Mouse (Mus musculus) neural tube, embryonic 11.5 days (tissue): ENCODE data around the gene Homer2. TPM values are rescaled to one million over a fixed set of nuclear protein-coding genes. Genes with fewer than 3 reads are reported as not detected.

Experiments
- ATAC-seq: fragments of 200-750 bp; cut with Nextera tagmentation; 2 replicates; pipeline ENCODE4 v1.8.0; 2017; ENCODE audit warnings: moderate number of reproducible peaks, mild to moderate bottlenecking, moderate TSS enrichment, moderate library complexity; ENCODE audit not compliant: insufficient read depth, low FRiP score, low TSS enrichment
- DNase-seq: peaks from one replicate; pipeline ENCODE4 v3.0.0-alpha.2; 2015; ENCODE audit warnings: low spot score
- H3K27ac ChIP-seq: fragments of 300-500 bp; sonication (generic); 2 replicates; pipeline ENCODE4 v1.5.1; 2014; ENCODE audit warnings: low read depth, mild to moderate bottlenecking, low read length
- H3K27me3 ChIP-seq: fragments of 300-500 bp; sonication (generic); 2 replicates; pipeline ENCODE4 v1.6.1; 2014; ENCODE audit warnings: mild to moderate bottlenecking, low read length, mixed read lengths; ENCODE audit not compliant: control insufficient read depth, insufficient read depth
- H3K36me3 ChIP-seq: fragments of 300-500 bp; sonication (generic); 2 replicates; pipeline ENCODE4 v1.6.1; 2014; ENCODE audit warnings: mild to moderate bottlenecking, low read length, moderate library complexity, mixed read lengths; ENCODE audit not compliant: control insufficient read depth, insufficient read depth
- H3K4me1 ChIP-seq: fragments of 300-500 bp; sonication (generic); 2 replicates; pipeline ENCODE4 v1.6.1; 2014; ENCODE audit warnings: low read length, mixed read lengths; ENCODE audit not compliant: control insufficient read depth, insufficient read depth
- H3K4me2 ChIP-seq: fragments of 300-500 bp; sonication (generic); 2 replicates; pipeline ENCODE4 v1.6.1; 2014; ENCODE audit warnings: low read depth, mild to moderate bottlenecking, moderate library complexity
- H3K4me3 ChIP-seq: fragments of 300-500 bp; sonication (generic); 2 replicates; pipeline ENCODE4 v1.5.1; 2014; ENCODE audit warnings: low read depth, low read length
- H3K9ac ChIP-seq: fragments of 300-500 bp; sonication (generic); 2 replicates; pipeline ENCODE4 v1.6.1; 2014; ENCODE audit warnings: mild to moderate bottlenecking, low read length
- H3K9me3 ChIP-seq: fragments of 300-500 bp; sonication (generic); 2 replicates; pipeline ENCODE4 v1.6.1; 2016; ENCODE audit warnings: low read length; ENCODE audit not compliant: control insufficient read depth
- WGBS: fragments of 180-500 bp; shearing (Covaris S2); extraction: QIAGEN DNeasy Blood & Tissue Kit; methylation state at CpG from one replicate; pipeline ENCODE4 v1.1.7; 2014; 5-methylcytosine and 5-hydroxymethylcytosine counted together
- polyA plus RNA-seq: library from polyadenylated mRNA; unstranded; fragments of >200 nt; fragmentation: Nextera tagmentation; extraction: Ambion mirVana; gene quantifications from 2 replicates; pipeline ENCODE4 v1.2.1, GENCODE M21; 2014

Homer2 gene
- polyA plus RNA-seq, 1 experiment from 2014 or later: 18.4 TPM

DNA sequence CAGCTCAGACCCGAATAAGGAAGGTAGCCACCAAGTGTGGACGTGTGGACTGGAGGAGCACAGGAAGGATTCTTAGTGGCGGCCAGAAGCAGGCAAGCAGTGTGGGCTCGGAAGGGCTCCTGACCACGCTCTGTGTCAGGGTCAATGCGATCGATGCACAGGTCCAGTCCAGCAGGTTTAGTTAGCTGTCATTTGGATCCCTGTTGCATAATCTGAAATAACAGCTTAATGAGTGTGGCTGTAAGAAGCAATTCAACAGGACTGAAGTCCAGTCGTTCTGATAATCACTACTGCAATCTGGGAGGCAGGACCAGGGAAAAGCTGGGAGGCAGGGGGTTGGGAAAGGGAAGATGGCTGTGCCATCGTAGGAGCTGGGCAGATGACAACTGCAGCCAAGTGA lies 18.9 kb downstream of the Homer2 start:
- WGBS: 87% methylated on average over 9 of the region's 9 CpGs
- H3K27ac ChIP-seq: no peak overlapping the region
- no peak overlapping the region for H3K4me3 ChIP-seq
- no peak overlapping the region for H3K9ac ChIP-seq
- no peak overlapping the region for H3K4me2 ChIP-seq
- no peaks in the 10 kb centered on the region for H3K36me3 ChIP-seq
- H3K27me3 ChIP-seq: no peaks in the 10 kb centered on the region
- no peaks in the 10 kb centered on the region for H3K9me3 ChIP-seq
- 0 out of 2 replicates have a peak, but pooled peaks cover 3% of the 10 kb centered on the region for H3K4me1 ChIP-seq
- ATAC-seq: no peak
- DNase-seq: no peak

DNA sequence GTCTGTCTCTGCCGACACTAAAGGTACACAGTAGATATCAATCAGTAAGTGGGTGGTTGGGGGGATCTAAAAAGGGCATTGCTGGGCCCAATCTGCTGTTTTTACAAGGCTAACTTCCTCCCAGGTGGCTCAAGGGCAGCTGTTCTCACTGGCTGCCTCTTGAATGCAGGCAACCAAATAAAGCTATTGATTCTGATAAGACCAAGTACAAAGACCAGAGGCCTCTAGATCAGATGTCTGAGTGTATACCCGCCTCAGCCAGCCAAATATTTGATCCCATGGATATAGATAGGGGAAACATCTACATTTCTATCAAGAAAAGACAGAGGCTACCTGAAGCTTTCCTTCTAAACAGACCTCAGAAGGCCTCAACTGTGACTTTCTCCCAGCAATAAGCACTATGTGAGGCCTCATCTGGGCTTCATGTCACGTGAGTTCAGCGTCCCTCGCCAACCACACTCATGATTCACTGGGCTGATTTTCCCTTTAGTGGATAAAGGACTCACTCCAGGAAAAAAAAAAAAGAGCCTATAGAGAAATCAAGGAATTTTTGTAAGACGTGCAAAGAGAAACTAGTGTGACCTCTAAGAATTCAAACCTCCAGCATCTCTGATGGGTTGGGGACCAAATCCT lies 19.5 kb downstream of the Homer2 start:
- no peaks in the 10 kb centered on the region for H3K36me3 ChIP-seq
- DNase-seq: no peak
- H3K27me3 ChIP-seq: no peaks in the 10 kb centered on the region
- H3K4me1 ChIP-seq: 0 out of 2 replicates have a peak, but pooled peaks cover 3% of the 10 kb centered on the region
- H3K4me2 ChIP-seq: no peak overlapping the region
- H3K9me3 ChIP-seq: no peaks in the 10 kb centered on the region
- H3K9ac ChIP-seq: no peak overlapping the region
- WGBS: 87% methylated on average over 6 of the region's 6 CpGs
- no peak for ATAC-seq
- no peak overlapping the region for H3K27ac ChIP-seq
- no peak overlapping the region for H3K4me3 ChIP-seq

DNA sequence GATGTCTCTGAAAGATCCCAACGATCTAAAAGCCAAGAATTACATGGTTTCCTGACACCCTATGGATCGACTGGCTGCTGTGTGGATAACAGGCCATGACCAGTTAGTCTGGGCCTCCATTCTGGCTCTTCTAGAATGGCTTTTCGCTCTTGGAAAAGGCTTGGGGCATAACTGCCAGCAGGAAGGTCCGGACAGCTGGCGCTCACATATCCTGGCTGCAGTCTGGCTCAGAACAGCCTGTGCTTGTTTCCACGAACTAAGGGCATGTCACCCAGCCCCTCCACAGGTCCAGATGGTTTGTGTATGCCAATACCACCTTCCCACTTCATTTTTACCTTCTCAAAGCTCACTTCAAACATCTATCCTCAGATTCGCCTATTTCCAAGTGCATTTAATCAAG lies 22.0 kb downstream of the Homer2 start:
- no peaks in the 10 kb centered on the region for H3K36me3 ChIP-seq
- H3K27me3 ChIP-seq: no peaks in the 10 kb centered on the region
- no peaks in the 10 kb centered on the region for H3K9me3 ChIP-seq
- DNase-seq (no peak), ATAC-seq (no peak)
- no peak overlapping the region for H3K4me2 ChIP-seq
- no peak overlapping the region for H3K4me3 ChIP-seq
- H3K9ac ChIP-seq: no peak overlapping the region
- H3K4me1 ChIP-seq: 0 out of 2 replicates have a peak, but pooled peaks cover 3% of the 10 kb centered on the region
- WGBS: 87% methylated on average over 7 of the region's 7 CpGs
- H3K27ac ChIP-seq: no peak overlapping the region

DNA sequence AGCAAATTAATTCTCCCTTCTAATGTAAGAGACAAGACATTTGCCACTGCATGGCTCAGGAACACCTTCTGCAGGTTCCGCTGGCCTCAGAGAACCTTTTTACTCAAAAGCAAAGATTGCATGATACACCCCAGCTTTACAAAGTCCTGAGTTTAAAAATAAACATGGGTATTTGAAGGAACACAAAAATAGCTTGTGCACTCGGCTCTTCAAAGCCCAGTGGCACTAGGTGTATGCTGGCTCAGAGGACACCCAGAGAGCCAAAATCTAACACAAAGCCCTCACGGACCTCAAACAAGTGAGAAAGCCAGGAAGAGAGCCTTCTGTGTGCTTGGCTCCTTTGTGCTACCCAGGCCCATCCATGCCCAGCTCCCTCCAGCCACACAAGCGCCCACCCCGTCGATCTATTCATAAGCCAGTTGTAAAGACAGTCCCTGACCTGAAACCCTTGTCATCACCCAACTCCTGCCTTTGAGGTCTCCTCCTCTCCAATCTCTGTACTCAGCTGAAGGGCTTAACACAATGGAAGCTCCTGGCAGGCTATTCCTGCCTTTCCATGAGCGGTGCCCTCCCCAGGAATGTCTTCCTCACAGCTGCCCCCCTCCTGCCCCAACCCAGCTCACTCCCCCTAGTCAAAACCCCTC lies 23.4 kb downstream of the Homer2 start:
- ATAC-seq (no peak), DNase-seq (no peak)
- H3K36me3 ChIP-seq: no peaks in the 10 kb centered on the region
- no peak overlapping the region for H3K4me3 ChIP-seq
- H3K4me2 ChIP-seq: no peak overlapping the region
- WGBS: 84% methylated on average over 7 of the region's 7 CpGs
- H3K27ac ChIP-seq: no peak overlapping the region
- H3K9ac ChIP-seq: no peak overlapping the region
- 0 out of 2 replicates have a peak, but pooled peaks cover 3% of the 10 kb centered on the region for H3K4me1 ChIP-seq
- H3K27me3 ChIP-seq: no peaks in the 10 kb centered on the region
- H3K9me3 ChIP-seq: no peaks in the 10 kb centered on the region

DNA sequence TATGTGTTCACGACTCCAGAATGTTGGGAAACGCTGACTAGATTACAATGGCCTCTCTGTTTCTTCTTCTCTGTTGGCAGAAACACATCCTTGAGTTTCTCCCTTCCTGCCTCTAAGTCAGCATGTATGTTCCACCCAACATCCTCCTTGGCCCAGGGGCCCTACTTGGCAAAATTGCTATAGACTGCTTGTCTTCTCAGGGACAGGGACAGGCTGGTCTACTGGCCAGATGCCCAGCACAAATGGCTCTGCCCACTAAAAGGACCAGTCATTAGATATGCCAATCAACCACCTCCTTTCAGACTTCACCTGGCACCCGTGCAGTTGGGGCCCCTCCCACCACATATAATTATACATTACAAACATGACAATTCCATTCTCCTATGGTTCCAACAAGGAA lies 25.9 kb downstream of the Homer2 start:
- H3K4me1 ChIP-seq: 0 out of 2 replicates have a peak, but pooled peaks cover 3% of the 10 kb centered on the region
- H3K9me3 ChIP-seq: no peaks in the 10 kb centered on the region
- H3K4me3 ChIP-seq: no peak overlapping the region
- ATAC-seq (no peak), DNase-seq (no peak)
- no peaks in the 10 kb centered on the region for H3K27me3 ChIP-seq
- H3K4me2 ChIP-seq: no peak overlapping the region
- no peak overlapping the region for H3K27ac ChIP-seq
- H3K36me3 ChIP-seq: no peaks in the 10 kb centered on the region
- 91% methylated on average over 3 of the region's 3 CpGs for WGBS
- no peak overlapping the region for H3K9ac ChIP-seq

DNA sequence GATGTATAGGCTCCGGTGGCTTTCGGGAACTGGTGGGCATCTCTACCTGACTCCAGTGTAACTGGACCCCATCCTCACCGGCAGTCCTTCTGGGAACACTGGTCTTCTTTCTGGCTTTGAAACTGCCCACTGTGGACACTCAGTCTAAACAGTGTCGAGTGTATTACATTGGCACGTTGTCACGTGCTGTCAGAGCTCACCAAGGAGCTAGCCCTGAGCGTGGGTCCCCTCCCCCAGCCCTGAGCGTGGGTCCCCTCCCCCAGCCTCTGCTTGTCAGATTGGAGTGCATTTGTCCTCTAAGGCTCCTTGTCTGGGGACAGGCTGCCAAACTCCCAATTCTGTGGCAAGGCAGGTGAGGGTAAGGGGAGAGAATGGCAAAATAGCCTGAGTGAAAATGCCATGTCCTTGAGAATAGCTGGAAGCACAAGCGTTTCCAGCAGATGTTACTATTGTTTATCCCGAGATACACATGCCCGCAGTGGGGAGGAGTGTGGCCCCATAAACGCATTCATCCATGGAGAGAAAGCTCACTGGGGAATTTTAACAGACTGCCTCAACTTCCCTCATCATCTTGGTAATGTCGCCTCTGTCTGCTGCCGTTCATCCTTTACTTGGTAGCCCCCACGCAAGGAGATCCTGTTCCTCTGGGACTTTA lies 33.8 kb downstream of the Homer2 start:
- H3K9ac ChIP-seq: no peak overlapping the region
- no peak; the same call in 1 of the 2 replicates for ATAC-seq
- H3K4me3 ChIP-seq: no peak overlapping the region
- 0 out of 2 replicates have a peak, but pooled peaks cover 4% of the 10 kb centered on the region for H3K4me1 ChIP-seq
- DNase-seq: no peak
- no peaks in the 10 kb centered on the region for H3K9me3 ChIP-seq
- H3K36me3 ChIP-seq: no peaks in the 10 kb centered on the region
- 59% methylated on average over 15 of the region's 15 CpGs for WGBS
- H3K27me3 ChIP-seq: no peaks in the 10 kb centered on the region
- H3K4me2 ChIP-seq: no peak overlapping the region
- H3K27ac ChIP-seq: no peak overlapping the region

DNA sequence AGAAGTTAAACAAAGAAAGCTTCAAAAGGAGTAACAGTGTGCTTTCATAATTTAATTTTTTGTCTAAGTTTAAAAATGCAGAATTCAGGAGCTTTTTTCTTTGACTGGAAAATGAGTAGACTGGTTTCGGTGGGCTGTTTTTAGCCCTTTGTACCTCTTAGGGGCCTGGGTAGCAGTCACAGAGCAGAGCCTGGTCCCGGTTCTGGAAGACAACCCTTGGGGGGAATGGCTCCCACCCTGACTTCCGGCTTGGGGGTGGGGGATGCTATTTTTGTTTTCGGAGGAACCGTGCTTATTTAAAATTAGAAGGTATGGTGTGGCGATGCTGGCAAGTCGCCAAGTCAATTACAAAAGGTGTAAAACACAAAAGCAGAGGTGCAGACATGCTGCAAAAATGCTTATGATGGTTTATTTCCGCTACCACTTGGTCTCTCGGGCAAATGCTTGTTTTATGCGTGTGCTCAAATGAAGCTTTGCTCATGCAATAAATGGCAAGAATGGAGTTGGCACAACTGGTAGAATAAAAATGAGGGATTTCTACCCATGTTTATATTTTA lies 34.5 kb downstream of the Homer2 start:
- WGBS: 87% methylated on average over 10 of the region's 10 CpGs
- no peak overlapping the region for H3K4me2 ChIP-seq
- 0 out of 2 replicates have a peak, but pooled peaks cover 4% of the 10 kb centered on the region for H3K4me1 ChIP-seq
- H3K27ac ChIP-seq: no peak overlapping the region
- ATAC-seq (no peak), DNase-seq (no peak)
- H3K36me3 ChIP-seq: no peaks in the 10 kb centered on the region
- H3K4me3 ChIP-seq: no peak overlapping the region
- no peaks in the 10 kb centered on the region for H3K9me3 ChIP-seq
- H3K9ac ChIP-seq: no peak overlapping the region
- no peaks in the 10 kb centered on the region for H3K27me3 ChIP-seq

DNA sequence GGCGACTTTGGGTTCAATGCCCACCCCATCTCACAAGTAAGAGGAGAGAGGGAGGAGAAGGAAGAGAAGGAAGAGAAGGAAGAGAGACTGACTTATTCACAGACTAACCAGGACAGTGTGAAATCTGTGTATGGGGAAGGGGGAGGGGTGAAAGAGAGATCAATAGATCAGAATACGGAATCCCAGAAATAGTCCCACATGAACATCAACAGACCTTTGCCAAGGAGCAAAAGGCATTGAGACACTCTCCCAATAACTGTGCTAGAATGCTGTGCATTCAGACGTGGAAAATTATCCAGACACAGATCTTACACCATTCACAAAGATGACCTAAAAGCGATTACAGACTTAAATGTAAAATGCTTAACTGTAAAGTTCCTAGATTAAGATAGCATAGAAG lies 40.2 kb downstream of the Homer2 start:
- no peaks in the 10 kb centered on the region for H3K9me3 ChIP-seq
- H3K4me2 ChIP-seq: no peak overlapping the region
- no peak overlapping the region for H3K27ac ChIP-seq
- no peak for ATAC-seq
- H3K4me3 ChIP-seq: no peak overlapping the region
- 90% methylated on average over 4 of the region's 4 CpGs for WGBS
- DNase-seq: no peak
- no peaks in the 10 kb centered on the region for H3K4me1 ChIP-seq
- H3K27me3 ChIP-seq: no peaks in the 10 kb centered on the region
- no peaks in the 10 kb centered on the region for H3K36me3 ChIP-seq
- no peak overlapping the region for H3K9ac ChIP-seq
